Mouse (Mus musculus) brain, embryonic 14.5 days (tissue): Measurements from ENCODE around the gene Ocel1.

Experiments
- CTCF ChIP-seq: fragments of 200-500 bp; IDR thresholded peaks from 2 replicates; pipeline ENCODE4 v1.5.1; 2012; ENCODE audit warnings: inconsistent platforms, mild to moderate bottlenecking, moderate library complexity, borderline replicate concordance; ENCODE audit not compliant: insufficient read depth, insufficient read length; ENCODE audit errors: extremely low read depth
- POLR2A ChIP-seq: fragments of 200-500 bp; IDR thresholded peaks from 2 replicates; pipeline ENCODE4 v1.6.1; 2012; ENCODE audit warnings: mild to moderate bottlenecking, inconsistent platforms, borderline replicate concordance; ENCODE audit not compliant: poor library complexity, insufficient read depth, insufficient read length, severe bottlenecking; ENCODE audit errors: extremely low read depth

- 0 out of 2 replicates have a peak, but pooled peaks have one; percentile 13 for TF ChIP-seq POLR2A
- peak; percentile 71 for TF ChIP-seq CTCF
Observed at GRCm38 (mm10) chr8:71405401-71406098, 34.5 kb downstream of the Ocel1 start, which contains the start of gene Ankle1.
